Mouse (Mus musculus) heart, postnatal 25 days (tissue): Measurements from ENCODE around the gene Shmt2. TPM values are rescaled to one million over a fixed set of nuclear protein-coding genes. Genes with fewer than 3 reads are reported as not detected.

Source experiments
- DNase-seq: peaks from one replicate; pipeline ENCODE4 v3.0.0; 2022; ENCODE audit warnings: low spot score
- intact Hi-C: fragments of 180-260 bp; cut with DNase I; formaldehyde crosslinking; loops from one replicate; pipeline ENCODE4 v1.15.1; 2025
- total RNA-seq, 2 experiments: library from RNA; stranded (reverse); gene quantifications; 2 replicates each; pipeline ENCODE4 v1.2.3; 2021

Gene Shmt2
- total RNA-seq, 2 experiments from 2014 or later = 44.3 TPM

- DNase-seq = no peak
- intact Hi-C loops = loop anchor here (1.0 kb wide), 1 partner anchor 23 kb away; no protein-coding TSS in a partner anchor
These were observed 14.5 kb upstream of the Shmt2 start for GRCm38 (mm10) chr10:127536586-127537314.

- intact Hi-C loops = no loop called here
- DNase-seq = no peak
These were observed 12.7 kb upstream of the Shmt2 start for GRCm38 (mm10) chr10:127534929-127535384.

- intact Hi-C loops = no loop called here
- no peak for DNase-seq
These were observed 12.0 kb upstream of the Shmt2 start, which contains the start of gene Nxph4 for GRCm38 (mm10) chr10:127534036-127534928. TSS of gene Nxph4 (minus strand) at chr10:127534559.

- DNase-seq = no peak
- intact Hi-C loops = no loop called here
These were observed 9.3 kb upstream of the Shmt2 start for GRCm38 (mm10) chr10:127531548-127531947.

- DNase-seq = no peak
- intact Hi-C loops = no loop called here
These were observed 8.7 kb upstream of the Shmt2 start for GRCm38 (mm10) chr10:127530945-127531344.

- intact Hi-C loops = no loop called here
- DNase-seq = no peak
These were observed 5.2 kb upstream of the Shmt2 start for GRCm38 (mm10) chr10:127527481-127527880.

GRCm38 (mm10) chr10:127526681-127527080 is 4.4 kb upstream of the Shmt2 start:
- no peak for DNase-seq

GRCm38 (mm10) chr10:127526048-127526447 is 3.8 kb upstream of the Shmt2 start:
- intact Hi-C loops = no loop called here
- DNase-seq = no peak

More at GRCm38 (mm10) chr10:127526681-127527080, 4.4 kb upstream of the Shmt2 start:
- intact Hi-C loops = no loop called here

- DNase-seq = no peak
- intact Hi-C loops = no loop called here
These were observed 2.5 kb upstream of the Shmt2 start for GRCm38 (mm10) chr10:127524646-127525255.

- intact Hi-C loops = no loop called here
- DNase-seq = no peak
These were observed 598 bp downstream of the Shmt2 start for GRCm38 (mm10) chr10:127521611-127522080.

GRCm38 (mm10) chr10:127520714-127521357 is 1.4 kb downstream of the Shmt2 start:
- intact Hi-C loops = no loop called here

GRCm38 (mm10) chr10:127519903-127520713 is 2.1 kb downstream of the Shmt2 start:
- intact Hi-C loops = no loop called here
- no peak for DNase-seq

More at GRCm38 (mm10) chr10:127520714-127521357, 1.4 kb downstream of the Shmt2 start:
- DNase-seq = no peak

- DNase-seq = no peak
- intact Hi-C loops = no loop called here
These were observed 3.1 kb downstream of the Shmt2 start for GRCm38 (mm10) chr10:127519041-127519701.

GRCm38 (mm10) chr10:127517941-127518340 is 4.3 kb downstream of the Shmt2 start:
- intact Hi-C loops = no loop called here
- no peak for DNase-seq

GRCm38 (mm10) chr10:127516576-127517260 is 5.5 kb downstream of the Shmt2 start:
- intact Hi-C loops = no loop called here
- peak; percentile 46 for DNase-seq

- DNase-seq = no peak
- intact Hi-C loops = no loop called here
These were observed 6.2 kb downstream of the Shmt2 start for GRCm38 (mm10) chr10:127515983-127516459.

GRCm38 (mm10) chr10:127515271-127515982 is 6.8 kb downstream of the Shmt2 start:
- DNase-seq = no peak
- intact Hi-C loops = no loop called here
